In the genomic region with DNA sequence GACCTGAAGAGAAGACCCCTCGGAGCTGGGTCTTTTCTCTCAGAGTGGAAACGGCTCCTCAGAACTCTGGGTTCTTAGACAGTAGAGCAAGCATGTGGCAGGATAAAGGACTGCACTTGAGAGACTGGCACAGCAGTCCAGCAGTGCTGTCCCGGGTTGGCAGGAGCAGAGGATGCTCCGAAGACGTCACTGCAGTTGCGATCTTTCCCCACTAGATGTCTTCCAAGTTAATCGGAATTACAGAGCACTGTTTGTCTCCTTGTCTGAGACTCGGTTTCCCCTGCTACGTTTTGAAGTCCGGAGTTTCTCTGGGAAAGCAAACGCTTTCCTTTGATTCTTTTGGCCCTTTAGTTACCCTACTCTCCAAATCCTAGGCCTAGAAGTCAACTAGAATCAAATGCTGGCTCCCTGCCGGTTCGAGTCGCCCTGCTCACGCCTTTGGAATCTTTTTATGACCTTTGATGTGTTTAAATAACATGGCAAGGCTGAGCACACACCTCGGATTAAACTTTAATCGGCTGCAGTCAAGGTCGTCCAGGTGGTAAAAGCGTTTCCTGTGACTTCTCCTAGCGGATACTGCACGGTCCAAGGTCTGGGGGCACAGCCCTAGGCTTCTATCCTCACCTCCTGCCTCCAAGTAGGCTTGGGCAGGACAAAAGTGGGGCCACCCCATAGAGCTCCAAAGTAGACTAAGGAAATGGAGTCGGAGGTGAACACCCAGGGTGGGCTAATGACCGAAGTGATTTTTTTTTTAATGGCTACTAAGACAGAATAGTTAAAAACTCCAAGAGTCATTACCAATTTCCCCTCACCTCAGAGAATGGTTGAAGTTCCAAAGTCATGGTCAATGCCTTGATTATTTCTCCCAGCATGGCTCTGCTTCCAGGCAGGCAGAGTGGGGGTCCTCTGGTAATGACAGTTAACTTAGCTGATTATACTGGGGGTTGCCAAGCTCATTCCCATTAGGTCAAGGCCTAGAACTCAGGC, we compare ENCODE assay signal across 10 mouse cellular contexts. TPM values are rescaled to one million over a fixed set of nuclear protein-coding genes. Genes with fewer than 3 reads are reported as not detected.
DNase-seq lines count a peak whose midpoint lies in the region; ATAC-seq and TF ChIP-seq lines count a peak whose summit lies in the region.
"Had no signal": no experiment of that assay in that cellular context is flagged by ENCODE, and none has a peak within 500 bp of the region (broad histone marks: within the 10 kb centered on the region; RNA-seq: fewer than 3 reads in every experiment).

No protein-coding gene starts in this region.

- no peaks in the 10 kb centered on the region for H3K36me3 ChIP-seq in ES-Bruce4 (ENCODE audit: control insufficient read depth, insufficient read depth, low read length, poor library complexity, severe bottlenecking)
- H3K36me3 ChIP-seq in midbrain, embryonic 11.5 days (ENCODE audit: control insufficient read depth, insufficient read depth, low read length), result no peaks in the 10 kb centered on the region

- H3K27me3 ChIP-seq in ES-Bruce4 (ENCODE audit: control insufficient read depth, insufficient read depth, low read length, poor library complexity, severe bottlenecking), result peaks cover 24% of the 10 kb centered on the region
- peaks cover 97% of the 10 kb centered on the region for H3K27me3 ChIP-seq in midbrain, embryonic 11.5 days (ENCODE audit: control insufficient read depth, insufficient read depth, low read length)

- peak; percentile 53 for TF ChIP-seq CTCF in ES-Bruce4 (IDR thresholded peaks at IDR 0.05; ENCODE audit: low read depth, low read length)
- TF ChIP-seq CTCF in layer of hippocampus, adult 2 months (conservative IDR thresholded peaks at IDR 0.05), result peak; percentile 92

- WGBS in midbrain, embryonic 11.5 days, result 3% methylated on average over 23 of the region's 23 CpGs

- H3K4me2 ChIP-seq in midbrain, embryonic 11.5 days, result no peak overlapping the region

- H3K4me3 ChIP-seq in ES-Bruce4 (ENCODE audit: low read depth, low read length), result no peak overlapping the region
- H3K4me3 ChIP-seq in layer of hippocampus, adult 2 months, result no peak overlapping the region
- H3K4me3 ChIP-seq in midbrain, embryonic 11.5 days (ENCODE audit: low read depth, low read length), result no peak overlapping the region

- DNase-seq in gastrocnemius, adult 18-20 months (ENCODE audit: low spot score), result peak; percentile 71
- no peak for DNase-seq in gastrocnemius, adult 8-10 months (ENCODE audit: low spot score in 2 of 2)
- peak; percentile 27 to 53 for DNase-seq in layer of hippocampus, adult 2 months (ENCODE audit: low spot score in 2 of 2)
- peak; percentile 95 for DNase-seq in midbrain, embryonic 11.5 days (ENCODE audit: low spot score, missing footprints)
- DNase-seq in thymus, postnatal 0 days (ENCODE audit: low spot score), result peak; percentile 56

- TF ChIP-seq EP300 in ES-Bruce4 (IDR thresholded peaks at IDR 0.05; ENCODE audit: insufficient read depth, low read depth, low read length), result no peak

- no peak overlapping the region for H3K9ac ChIP-seq in ES-Bruce4 (ENCODE audit: low read depth, poor library complexity, severe bottlenecking)
- no peak overlapping the region for H3K9ac ChIP-seq in midbrain, embryonic 11.5 days (ENCODE audit: low read length)

- H3K27ac ChIP-seq in ES-Bruce4 (ENCODE audit: insufficient read depth, low read length), result no peak overlapping the region
- H3K27ac ChIP-seq in layer of hippocampus, adult 2 months, result no peak overlapping the region
- no peak overlapping the region for H3K27ac ChIP-seq in midbrain, embryonic 11.5 days (ENCODE audit: low read depth, low read length)

- H3K9me3 ChIP-seq in ES-Bruce4 (replicated peaks; ENCODE audit: control insufficient read depth, insufficient read depth, low read length, poor library complexity, severe bottlenecking), result no peaks in the 10 kb centered on the region
- no peaks in the 10 kb centered on the region for H3K9me3 ChIP-seq in midbrain, embryonic 11.5 days (ENCODE audit: control insufficient read depth, low read length)

- peak; percentile 77 for ATAC-seq in common myeloid progenitor, adult 5-6 weeks (replicated peaks; ENCODE audit: low read depth, poor library complexity, severe bottlenecking)
- peak; percentile 33 to 49; a peak in 2 of 4 replicates for ATAC-seq in hematopoietic stem cell, adult 5-6 weeks (replicated peaks in 1 of 2; ENCODE audit: insufficient read depth in 1 of 2, low FRiP score in 2 of 2, low TSS enrichment in 1 of 2, low read depth in 1 of 2, poor library complexity in 2 of 2, severe bottlenecking in 2 of 2)
- ATAC-seq in midbrain, embryonic 11.5 days (ENCODE audit: low FRiP score), result peak; percentile 54; the same call in 1 of the 2 replicates

- no peak for TF ChIP-seq POLR2A in ES-Bruce4 (IDR thresholded peaks at IDR 0.05; ENCODE audit: insufficient read depth, low read length)

- no peaks in the 10 kb centered on the region for H3K4me1 ChIP-seq in ES-Bruce4 (ENCODE audit: control insufficient read depth, insufficient read depth, low read length)
- no peaks in the 10 kb centered on the region for H3K4me1 ChIP-seq in midbrain, embryonic 11.5 days (ENCODE audit: control insufficient read depth, insufficient read depth, low read length)

RNA-seq across cellular contexts. Expression of a gene that starts 10.1 kb away (rescaled TPM):
- total RNA-seq in gastrocnemius, adult 18-20 months (2021), result 1 to 10 TPM; 3.7 to 6.0 TPM
- 1 to 10 TPM; 4.1 to 5.2 (median 4.9) TPM for total RNA-seq in gastrocnemius, adult 8-10 months (2022)
- 0.25 TPM in 1 of 2 replicates, not detected in the other for polyA plus RNA-seq in ES-Bruce4 (2011; ENCODE audit: insufficient read depth, insufficient read length, low read depth, missing spikeins)
- total RNA-seq in common myeloid progenitor, adult 5-6 weeks (2017), result not detected in 2 replicates
- not detected in 2 replicates for total RNA-seq in hematopoietic stem cell, adult 5-6 weeks (2017)
- total RNA-seq in layer of hippocampus, adult 2 months (2021), result not detected
- polyA plus RNA-seq in midbrain, embryonic 11.5 days (2014; fragmentation: Nextera tagmentation; extraction: Ambion mirVana), result not detected in 2 replicates
- polyA plus RNA-seq in thymus, postnatal 0 days (2015; fragmentation: Nextera tagmentation; extraction: Ambion mirVana), result not detected in 2 replicates
- total RNA-seq: neutrophil, adult 5-6 weeks had no signal
- polyA plus RNA-seq: heart, embryonic 14.5 days had no signal

RNA-seq across cellular contexts. Expression of a gene that starts 25.2 kb away (rescaled TPM):
- total RNA-seq in gastrocnemius, adult 18-20 months (2021), result 1 to 10 TPM; 2.1 to 2.9 TPM
- total RNA-seq in gastrocnemius, adult 8-10 months (2022), result 1 to 10 TPM; 2.0 to 3.0 (median 2.9) TPM
- not detected in 2 replicates for polyA plus RNA-seq in ES-Bruce4 (2011; ENCODE audit: insufficient read depth, insufficient read length, low read depth, missing spikeins)
- total RNA-seq in common myeloid progenitor, adult 5-6 weeks (2017), result not detected in 2 replicates
- total RNA-seq in hematopoietic stem cell, adult 5-6 weeks (2017), result not detected in 2 replicates
- not detected for total RNA-seq in layer of hippocampus, adult 2 months (2021)
- polyA plus RNA-seq in midbrain, embryonic 11.5 days (2014; fragmentation: Nextera tagmentation; extraction: Ambion mirVana), result not detected in 2 replicates
- not detected in 2 replicates for polyA plus RNA-seq in thymus, postnatal 0 days (2015; fragmentation: Nextera tagmentation; extraction: Ambion mirVana)
- total RNA-seq: neutrophil, adult 5-6 weeks had no signal
- polyA plus RNA-seq: heart, embryonic 14.5 days had no signal

RNA-seq across cellular contexts. Expression of a gene that starts 30.1 kb away (rescaled TPM):
- total RNA-seq in gastrocnemius, adult 18-20 months (2021), result 10 to 100 TPM; 13.7 to 15.0 TPM
- total RNA-seq in gastrocnemius, adult 8-10 months (2022), result 10 to 100 TPM; 14.5 to 15.2 (median 14.8) TPM
- not detected in 2 replicates for polyA plus RNA-seq in ES-Bruce4 (2011; ENCODE audit: insufficient read depth, insufficient read length, low read depth, missing spikeins)
- total RNA-seq in common myeloid progenitor, adult 5-6 weeks (2017), result 1.6 and 2.3 TPM in 2 replicates
- total RNA-seq in hematopoietic stem cell, adult 5-6 weeks (2017), result 12.2 and 17.2 TPM in 2 replicates
- not detected for total RNA-seq in layer of hippocampus, adult 2 months (2021)
- not detected in 2 replicates for polyA plus RNA-seq in midbrain, embryonic 11.5 days (2014; fragmentation: Nextera tagmentation; extraction: Ambion mirVana)
- 0.08 and 0.19 TPM in 2 replicates for polyA plus RNA-seq in thymus, postnatal 0 days (2015; fragmentation: Nextera tagmentation; extraction: Ambion mirVana)
- total RNA-seq: neutrophil, adult 5-6 weeks had no signal

RNA-seq across cellular contexts. Expression of a gene that starts 39.9 kb away (rescaled TPM):
- 1 to 10 TPM; 7.2 to 7.4 TPM for total RNA-seq in gastrocnemius, adult 18-20 months (2021)
- total RNA-seq in gastrocnemius, adult 8-10 months (2022), result 1 to 10 TPM; 5.2 to 8.3 (median 7.5) TPM
- polyA plus RNA-seq in ES-Bruce4 (2011; ENCODE audit: insufficient read depth, insufficient read length, low read depth, missing spikeins), result not detected in 2 replicates
- 46.4 and 56.2 TPM in 2 replicates for total RNA-seq in common myeloid progenitor, adult 5-6 weeks (2017)
- 122 and 157 TPM in 2 replicates for total RNA-seq in hematopoietic stem cell, adult 5-6 weeks (2017)
- not detected for total RNA-seq in layer of hippocampus, adult 2 months (2021)
- polyA plus RNA-seq in midbrain, embryonic 11.5 days (2014; fragmentation: Nextera tagmentation; extraction: Ambion mirVana), result not detected in 2 replicates
- polyA plus RNA-seq in thymus, postnatal 0 days (2015; fragmentation: Nextera tagmentation; extraction: Ambion mirVana), result 0.62 and 0.81 TPM in 2 replicates
- total RNA-seq: neutrophil, adult 5-6 weeks had no signal

RNA-seq across cellular contexts. Expression of a gene that starts 42.5 kb away (rescaled TPM):
- total RNA-seq in gastrocnemius, adult 18-20 months (2021), result not detected
- total RNA-seq in gastrocnemius, adult 8-10 months (2022), result not detected
- polyA plus RNA-seq in ES-Bruce4 (2011; ENCODE audit: insufficient read depth, insufficient read length, low read depth, missing spikeins), result 0.63 and 0.68 TPM in 2 replicates
- total RNA-seq in common myeloid progenitor, adult 5-6 weeks (2017), result not detected in 2 replicates
- not detected in 2 replicates for total RNA-seq in hematopoietic stem cell, adult 5-6 weeks (2017)
- not detected for total RNA-seq in layer of hippocampus, adult 2 months (2021)
- polyA plus RNA-seq in midbrain, embryonic 11.5 days (2014; fragmentation: Nextera tagmentation; extraction: Ambion mirVana), result 0.23 and 0.30 TPM in 2 replicates
- not detected in 2 replicates for polyA plus RNA-seq in thymus, postnatal 0 days (2015; fragmentation: Nextera tagmentation; extraction: Ambion mirVana)
- total RNA-seq: neutrophil, adult 5-6 weeks had no signal
- polyA plus RNA-seq: heart, embryonic 14.5 days had no signal

Comparison
In these comparisons a context has a peak if more than half of its experiments do, and no peak if none do; other contexts are left out.
1. DNase-seq: peak in gastrocnemius, adult 18-20 months (single experiment), layer of hippocampus, adult 2 months (2 of 2), midbrain, embryonic 11.5 days (single experiment) and thymus, postnatal 0 days (single experiment); none in gastrocnemius, adult 8-10 months (0 of 2).
2. Peak in every context shown above with its lines, with median percentiles within 50 percentile points of each other: ATAC-seq.